Mouse (Mus musculus) megakaryocyte, embryonic 14.5 days (primary cell): ENCODE measurements at regions not wholly inside any gene's neighbourhood (a gene's known extent, or its start where the extent isn't known, plus 50 kb on each side); places are given as distances from the start of the nearest gene placed in this dataset.

Experiments
- H3K27me3 ChIP-seq: replicated peaks from 2 replicates; pipeline ENCODE3; 2012; ENCODE audit warnings: inconsistent platforms
- H3K36me3 ChIP-seq: replicated peaks from 2 replicates; pipeline ENCODE3; 2012; ENCODE audit warnings: low read length, inconsistent platforms, mixed read lengths
- H3K4me1 ChIP-seq: 2 replicates; pipeline ENCODE4 v1.6.1; 2012; ENCODE audit warnings: inconsistent platforms
- H3K4me3 ChIP-seq: replicated peaks from 2 replicates; pipeline ENCODE3; 2012; ENCODE audit warnings: moderate library complexity, mild to moderate bottlenecking, inconsistent platforms
- H3K9me3 ChIP-seq: 2 replicates; pipeline ENCODE4 v1.6.1; 2012; ENCODE audit warnings: inconsistent platforms
- FLI1 ChIP-seq: IDR thresholded peaks from 2 replicates; pipeline ENCODE4 v1.6.1; 2012; ENCODE audit warnings: low read length, inconsistent platforms, mixed read lengths
- GATA1 ChIP-seq: IDR thresholded peaks from 3 replicates; pipeline ENCODE4 v1.6.1; 2012; ENCODE audit warnings: mixed read lengths, low read length, inconsistent platforms, borderline replicate concordance

- H3K27me3 ChIP-seq, result peaks cover 67% of the 10 kb centered on the region
- TF ChIP-seq FLI1, result no peak
- TF ChIP-seq GATA1, result no peak
- no peaks in the 10 kb centered on the region for H3K36me3 ChIP-seq
- H3K9me3 ChIP-seq, result peaks cover 5% of the 10 kb centered on the region; the same call in 1 of the 2 replicates
- H3K4me3 ChIP-seq, result no peak overlapping the region
- no peaks in the 10 kb centered on the region for H3K4me1 ChIP-seq
These were observed 282.2 kb downstream of the Pik3r1 start for GRCm38 (mm10) chr13:101485823-101486222.

DNA sequence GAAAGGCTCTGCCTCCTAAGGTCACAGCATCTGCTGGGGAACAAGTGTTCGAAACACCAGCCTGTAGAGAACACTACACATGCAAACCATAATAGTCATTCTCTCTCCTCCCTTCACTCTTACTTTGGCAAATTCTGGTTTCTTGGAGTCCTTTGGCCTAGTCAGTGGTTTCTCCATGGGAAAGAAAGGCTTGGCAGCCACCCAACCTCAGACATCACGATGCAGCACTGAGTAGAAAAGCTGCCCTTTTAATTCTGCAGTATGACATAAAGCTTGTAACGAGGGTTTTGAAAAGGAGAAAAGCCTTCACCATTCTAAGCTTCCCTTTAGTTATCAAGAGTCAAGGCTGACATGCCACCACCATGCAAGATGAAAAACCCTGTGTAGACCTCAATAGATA lies 284.2 kb downstream of the Pik3r1 start:
- TF ChIP-seq FLI1 (no peak), GATA1 (no peak)
- 0 out of 2 replicates have a peak, but pooled peaks cover under 1% of the 10 kb centered on the region for H3K9me3 ChIP-seq
- H3K4me1 ChIP-seq, result no peaks in the 10 kb centered on the region
- H3K36me3 ChIP-seq, result no peaks in the 10 kb centered on the region
- peaks cover 53% of the 10 kb centered on the region for H3K27me3 ChIP-seq
- no peak overlapping the region for H3K4me3 ChIP-seq

DNA sequence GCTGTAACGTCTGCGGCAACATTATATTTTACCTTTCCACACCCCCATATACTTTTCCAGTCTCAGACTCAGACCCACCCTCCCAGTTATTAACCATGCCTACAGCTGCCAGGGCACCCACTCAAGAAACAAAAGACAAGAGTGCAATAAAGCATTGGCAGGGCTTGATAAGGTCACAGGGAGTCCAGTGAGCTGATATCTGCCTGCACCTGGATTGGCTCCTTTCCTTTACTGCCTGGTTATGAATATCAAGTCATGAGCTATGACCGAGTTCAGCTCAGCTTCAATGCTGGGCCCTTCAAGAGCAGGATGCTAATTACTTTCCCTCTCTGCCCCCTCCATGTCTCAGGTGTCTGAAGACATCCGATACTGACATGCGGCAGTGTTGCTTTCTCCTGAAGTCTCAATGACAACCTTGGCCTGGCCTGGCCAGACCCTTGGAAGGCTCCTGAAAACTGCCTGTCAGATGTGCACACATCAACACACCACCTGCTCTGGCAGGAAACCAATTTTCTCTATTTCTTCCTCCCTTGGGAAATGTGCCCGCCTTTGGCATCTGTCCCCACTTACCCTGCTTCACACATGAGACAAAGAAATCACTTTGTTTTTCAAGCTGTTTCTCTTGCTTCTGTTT lies 286.3 kb downstream of the Pik3r1 start:
- Histone ChIP-seq H3K27me3 (peaks cover 36% of the 10 kb centered on the region), H3K4me1 (no peaks in the 10 kb centered on the region), H3K36me3 (no peaks in the 10 kb centered on the region), H3K4me3 (no peak overlapping the region), H3K9me3 (0 out of 2 replicates have a peak, but pooled peaks cover 3% of the 10 kb centered on the region)
- TF ChIP-seq FLI1 (no peak), GATA1 (no peak)

DNA sequence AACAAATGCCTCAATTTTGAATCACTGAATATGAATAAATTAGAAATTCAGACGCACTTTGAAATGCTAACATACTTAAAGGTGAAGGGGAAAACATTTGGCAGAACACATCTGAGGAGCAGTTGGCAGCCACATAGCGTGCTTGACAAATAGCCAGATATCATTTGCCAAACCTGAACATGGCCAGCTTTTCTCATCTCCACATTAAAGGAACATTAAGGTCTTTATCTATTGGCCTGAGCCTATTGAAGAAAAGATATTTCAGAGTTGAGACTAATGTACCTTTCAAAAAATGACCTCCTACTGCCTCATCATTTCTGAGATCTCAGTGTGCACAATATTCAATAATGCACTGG lies 288.7 kb downstream of the Pik3r1 start:
- H3K4me3 ChIP-seq, result no peak overlapping the region
- no peaks in the 10 kb centered on the region for H3K36me3 ChIP-seq
- H3K4me1 ChIP-seq, result no peaks in the 10 kb centered on the region
- H3K9me3 ChIP-seq, result 0 out of 2 replicates have a peak, but pooled peaks cover 3% of the 10 kb centered on the region
- TF ChIP-seq GATA1 (no peak), FLI1 (no peak)
- peaks cover 30% of the 10 kb centered on the region for H3K27me3 ChIP-seq

- TF ChIP-seq FLI1 (no peak), GATA1 (no peak)
- Histone ChIP-seq H3K4me1 (no peaks in the 10 kb centered on the region), H3K4me3 (no peak overlapping the region), H3K36me3 (no peaks in the 10 kb centered on the region), H3K27me3 (peaks cover 26% of the 10 kb centered on the region), H3K9me3 (0 out of 2 replicates have a peak, but pooled peaks cover 3% of the 10 kb centered on the region)
These were observed 289.3 kb downstream of the Pik3r1 start for GRCm38 (mm10) chr13:101478608-101479296.

- Histone ChIP-seq H3K9me3 (0 out of 2 replicates have a peak, but pooled peaks cover 3% of the 10 kb centered on the region), H3K4me3 (no peak overlapping the region), H3K36me3 (no peaks in the 10 kb centered on the region), H3K27me3 (peaks cover 19% of the 10 kb centered on the region), H3K4me1 (no peaks in the 10 kb centered on the region)
- TF ChIP-seq FLI1, result no peak
- no peak for TF ChIP-seq GATA1
These were observed 294.7 kb downstream of the Pik3r1 start for GRCm38 (mm10) chr13:101473349-101473748.

GRCm38 (mm10) chr13:101470560-101471247 lies 297.3 kb downstream of the Pik3r1 start:
- H3K36me3 ChIP-seq, result no peaks in the 10 kb centered on the region
- TF ChIP-seq FLI1, result no peak
- no peak for TF ChIP-seq GATA1
- no peaks in the 10 kb centered on the region for H3K9me3 ChIP-seq
- no peak overlapping the region for H3K4me3 ChIP-seq
- no peaks in the 10 kb centered on the region for H3K4me1 ChIP-seq
- peaks cover 29% of the 10 kb centered on the region for H3K27me3 ChIP-seq

- TF ChIP-seq GATA1 (no peak), FLI1 (no peak)
- H3K4me1 ChIP-seq, result 0 out of 2 replicates have a peak, but pooled peaks cover 3% of the 10 kb centered on the region
- no peaks in the 10 kb centered on the region for H3K9me3 ChIP-seq
- H3K27me3 ChIP-seq, result peaks cover 34% of the 10 kb centered on the region
- H3K36me3 ChIP-seq, result no peaks in the 10 kb centered on the region
- no peak overlapping the region for H3K4me3 ChIP-seq
These were observed 302.3 kb downstream of the Pik3r1 start for GRCm38 (mm10) chr13:101465748-101466127.

DNA sequence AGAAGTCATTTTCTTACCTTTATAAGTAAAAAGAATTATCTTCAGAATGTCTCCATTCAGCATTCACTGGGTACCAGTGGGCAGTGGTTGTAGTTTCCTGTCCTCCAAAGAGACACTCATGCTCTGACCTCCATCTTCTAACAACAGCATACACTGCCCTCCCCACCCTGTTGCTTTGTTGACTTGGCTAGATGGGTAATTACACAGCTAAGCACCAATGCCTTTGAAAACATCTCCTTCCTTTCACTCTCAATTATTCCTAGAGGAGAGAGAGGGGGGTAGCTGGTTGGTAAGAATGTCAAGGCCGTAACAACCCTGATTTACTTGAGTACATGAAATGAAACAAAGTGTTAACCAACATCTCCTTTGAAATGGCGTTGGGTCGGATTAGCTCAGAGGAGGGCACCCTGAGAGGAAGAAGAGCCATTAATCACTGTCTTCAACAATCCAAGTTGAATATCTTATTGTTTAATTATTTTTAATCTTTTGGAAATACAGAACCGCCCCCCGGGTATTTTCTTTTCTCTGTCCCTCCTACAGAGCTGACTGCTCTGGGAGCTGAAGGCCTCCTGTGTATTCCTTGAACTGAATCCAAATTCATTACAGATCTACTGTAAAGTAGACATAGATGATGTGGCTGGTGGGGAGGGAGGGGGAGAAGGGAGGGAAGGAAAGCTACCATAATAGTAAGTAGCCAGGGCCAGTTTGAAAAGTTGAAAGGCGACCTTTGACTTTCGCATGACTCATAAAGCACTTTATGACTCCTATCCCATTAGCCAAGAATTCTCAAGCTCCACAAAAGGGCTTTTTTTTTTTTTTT lies 302.9 kb downstream of the Pik3r1 start:
- H3K36me3 ChIP-seq, result no peaks in the 10 kb centered on the region

More for the DNA sequence above, 302.9 kb downstream of the Pik3r1 start:
- TF ChIP-seq FLI1 (no peak), GATA1 (no peak)
- Histone ChIP-seq H3K27me3 (peaks cover 40% of the 10 kb centered on the region), H3K4me3 (no peak overlapping the region), H3K9me3 (no peaks in the 10 kb centered on the region), H3K4me1 (0 out of 2 replicates have a peak, but pooled peaks cover 3% of the 10 kb centered on the region)
